Mouse (Mus musculus) spleen, adult 18-20 months (tissue): Measurements from ENCODE around the gene 0610040J01Rik.
A peak's percentile ranks its signal among the peaks of the same experiment; 100 is the strongest.
"Not testable (repeated sequence)": the region's sequence is repeated elsewhere in the genome, so short reads cannot be mapped to it uniquely, and the experiment has no call there.

Experiments
- DNase-seq, 2 experiments: peaks; one replicate each; pipeline ENCODE4 v3.0.0; 2022; ENCODE audit warnings: mixed read lengths in 2 of 2

0610040J01Rik gene

DNA sequence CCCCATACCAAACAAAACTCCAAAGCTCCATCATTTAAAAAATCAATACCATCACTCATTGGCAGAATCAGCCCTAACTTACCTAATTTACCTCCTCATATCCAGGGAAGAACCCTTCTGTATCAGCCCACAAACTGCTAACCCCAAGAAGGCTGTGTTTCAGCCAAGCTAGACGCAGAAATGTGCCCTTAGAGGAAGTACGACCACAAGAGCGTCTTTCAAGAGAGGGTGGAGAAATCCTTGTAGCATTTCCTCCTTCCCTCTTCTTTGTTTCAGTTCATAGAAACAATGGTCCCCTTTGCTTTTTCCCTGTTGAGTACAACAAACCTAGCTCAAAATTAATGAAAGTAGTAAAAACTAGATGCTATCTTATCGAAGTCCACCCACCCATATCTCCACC, 18.9 kb downstream of the 0610040J01Rik start:
- DNase-seq: peak in 1 of 2 experiments; percentile 8

GRCm38 (mm10) chr5:63833955-63834354, 21.8 kb downstream of the 0610040J01Rik start:
- DNase-seq: no peak

GRCm38 (mm10) chr5:63834435-63834834, 22.3 kb downstream of the 0610040J01Rik start:
- DNase-seq: no peak

- DNase-seq: peak in 1 of 2 experiments; percentile 23
Observed at GRCm38 (mm10) chr5:63837115-63837514, 25.0 kb downstream of the 0610040J01Rik start.

GRCm38 (mm10) chr5:63837851-63838250, 25.7 kb downstream of the 0610040J01Rik start:
- DNase-seq: no peak

GRCm38 (mm10) chr5:63839801-63840416, 27.7 kb downstream of the 0610040J01Rik start:
- DNase-seq: no peak

DNA sequence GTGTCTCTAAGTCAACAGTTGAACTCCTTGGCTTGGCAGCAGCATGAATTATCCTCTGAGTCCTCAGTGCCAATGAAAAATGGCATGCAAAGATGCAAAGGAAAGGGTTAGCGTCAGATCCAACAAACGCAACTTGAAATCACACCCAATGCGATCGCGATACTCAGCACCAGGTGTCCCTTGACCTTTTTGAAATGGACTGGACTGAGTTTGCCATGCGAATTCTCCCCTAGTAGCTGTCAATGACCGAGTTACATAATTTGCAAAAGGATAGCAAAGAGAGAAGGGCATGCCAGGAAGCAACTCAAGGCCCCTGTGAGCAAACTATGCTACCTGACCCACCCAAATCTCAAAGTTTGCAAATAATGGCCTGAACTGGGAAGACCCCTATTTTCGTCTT, 34.9 kb downstream of the 0610040J01Rik start:
- no peak for DNase-seq

DNA sequence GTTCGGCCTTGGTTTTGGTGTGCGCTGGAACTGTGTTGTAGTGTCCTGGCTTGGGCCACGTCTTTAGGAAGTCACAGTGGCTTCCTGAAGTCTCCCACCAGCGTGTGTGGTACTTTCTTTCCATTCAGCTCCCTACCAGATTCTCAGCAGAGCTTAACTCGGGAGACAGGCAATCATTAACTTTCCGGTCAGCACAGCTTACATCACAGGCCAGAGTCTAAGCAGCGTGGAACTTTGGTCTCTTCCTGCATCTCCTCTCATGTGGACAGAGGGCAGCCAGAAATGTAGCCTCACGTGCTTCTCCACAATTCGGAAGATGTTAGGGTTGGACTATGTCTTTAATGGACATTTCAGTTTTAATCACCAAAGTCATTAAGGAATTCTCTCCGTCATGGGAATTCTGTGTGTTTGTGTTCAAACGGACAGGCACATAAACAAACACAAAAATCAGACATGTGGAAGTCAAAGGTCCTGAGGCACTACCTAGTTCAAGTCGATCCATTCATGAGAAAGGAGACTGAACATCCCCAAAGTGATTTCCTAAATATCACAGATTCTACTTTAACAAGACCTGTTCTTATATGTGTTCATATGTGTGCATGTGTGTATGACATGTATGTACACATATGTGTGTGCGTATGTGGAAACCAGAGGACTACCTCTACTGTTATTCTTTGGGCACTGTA, 35.5 kb downstream of the 0610040J01Rik start:
- no peak for DNase-seq

DNA sequence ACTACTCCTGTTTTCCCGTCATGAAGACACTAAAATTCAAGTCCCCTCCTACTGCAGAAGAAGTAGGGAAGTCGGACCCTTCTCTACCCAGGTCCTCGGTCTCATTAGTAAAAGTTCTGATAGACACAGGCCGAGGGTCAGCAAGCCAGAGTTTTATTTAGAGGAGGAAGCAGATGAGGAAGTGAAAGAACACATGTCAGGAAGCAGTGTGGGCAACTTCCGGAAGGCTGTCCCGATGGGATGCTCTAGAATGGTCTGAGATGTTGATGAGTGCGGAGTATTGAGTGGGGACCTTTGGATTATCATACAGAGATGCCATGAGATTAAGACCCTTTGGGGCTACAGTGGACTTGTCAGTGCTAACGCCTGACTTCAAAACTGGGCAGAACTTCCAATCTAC, 46.7 kb downstream of the 0610040J01Rik start:
- DNase-seq: peak in 1 of 2 experiments; percentile 12

- no peak for DNase-seq
Observed at GRCm38 (mm10) chr5:63867421-63867820, 55.3 kb downstream of the 0610040J01Rik start.

DNA sequence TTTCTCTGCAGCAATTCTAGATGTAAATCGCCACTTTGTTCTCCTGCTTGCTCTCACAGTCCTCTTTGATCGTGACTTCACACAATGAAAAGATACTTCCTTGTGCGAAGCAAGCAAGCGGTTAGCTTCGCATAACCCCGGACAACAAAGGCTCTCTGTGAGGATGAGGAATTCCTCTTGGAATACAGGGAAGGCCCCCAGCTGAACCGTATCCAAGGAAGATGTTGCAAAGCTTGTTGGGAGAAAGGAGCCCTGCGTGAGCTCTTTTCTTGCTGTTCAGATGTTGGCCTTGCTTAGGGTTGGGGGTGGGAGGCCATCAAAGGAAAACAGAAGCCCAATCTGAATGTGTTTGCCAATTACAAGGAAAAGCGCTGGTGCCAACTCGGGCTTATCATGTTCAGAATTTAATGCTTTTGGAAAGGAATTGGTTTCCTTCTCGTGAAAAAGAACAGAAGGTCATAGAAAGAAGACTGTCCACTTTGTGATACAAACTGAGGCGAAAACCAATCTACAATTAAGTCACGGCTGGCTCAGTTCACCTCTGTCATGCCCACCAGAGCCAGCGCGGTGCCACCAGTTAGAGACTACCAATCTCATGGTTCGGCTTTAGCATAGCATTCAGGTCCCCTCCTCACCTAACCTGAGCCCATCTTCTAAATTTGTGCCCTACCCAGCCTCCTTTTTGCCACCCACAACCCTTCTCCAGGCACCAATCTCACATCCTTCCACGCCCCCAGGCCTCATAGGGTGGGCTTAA, 60.2 kb downstream of the 0610040J01Rik start:
- no peak for DNase-seq

GRCm38 (mm10) chr5:63874880-63875279, 62.7 kb downstream of the 0610040J01Rik start:
- no peak for DNase-seq

- DNase-seq: no peak
Observed at GRCm38 (mm10) chr5:63876081-63876480, 63.9 kb downstream of the 0610040J01Rik start.

- DNase-seq: no peak
Observed at GRCm38 (mm10) chr5:63879026-63879425, 66.9 kb downstream of the 0610040J01Rik start.

DNA sequence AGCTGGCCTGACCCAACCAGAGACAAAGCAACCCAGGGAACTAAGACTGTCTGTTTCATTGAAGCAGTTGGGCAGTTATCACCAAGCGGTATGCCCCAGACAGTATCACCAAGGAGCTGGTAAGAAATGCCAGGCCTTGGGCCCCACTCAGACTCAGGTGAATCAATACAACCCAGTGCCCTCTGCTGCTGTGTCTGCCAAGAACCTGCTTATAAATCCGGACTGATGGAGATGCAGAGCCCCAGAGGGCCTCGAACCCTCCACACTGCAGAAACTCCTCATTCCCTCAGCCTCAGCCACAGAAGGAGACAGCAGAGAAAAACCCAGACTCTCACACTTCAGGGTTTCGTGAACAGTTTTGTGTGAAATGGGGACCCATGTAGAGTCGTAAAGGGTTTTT, 74.1 kb downstream of the 0610040J01Rik start:
- DNase-seq: no peak

GRCm38 (mm10) chr5:63886709-63887108, 74.5 kb downstream of the 0610040J01Rik start:
- peak in 1 of 2 experiments; percentile 9 for DNase-seq

- no peak for DNase-seq
Observed at GRCm38 (mm10) chr5:63887111-63887510, 74.9 kb downstream of the 0610040J01Rik start.

DNA sequence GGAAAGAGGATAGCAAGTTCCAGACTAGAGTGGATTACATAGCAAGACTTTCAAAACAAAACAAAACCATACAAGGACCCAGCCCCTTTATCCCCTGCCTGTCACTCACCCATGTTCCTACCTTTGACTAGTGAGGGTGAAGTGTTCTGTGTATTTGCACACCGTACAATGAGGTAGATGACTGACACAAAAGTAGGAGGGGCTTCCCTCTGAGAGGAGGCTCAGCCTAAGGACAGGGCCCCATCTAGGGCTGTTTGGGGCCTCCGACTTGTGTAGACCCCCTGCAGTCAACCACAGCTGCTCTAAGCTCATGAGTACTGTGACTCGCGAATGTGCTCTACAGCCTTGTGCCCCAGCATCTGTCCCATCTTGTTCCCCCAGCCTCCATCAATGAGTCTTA, 79.1 kb downstream of the 0610040J01Rik start:
- DNase-seq: no peak

GRCm38 (mm10) chr5:63891912-63892311, 79.7 kb downstream of the 0610040J01Rik start:
- DNase-seq: no peak

DNA sequence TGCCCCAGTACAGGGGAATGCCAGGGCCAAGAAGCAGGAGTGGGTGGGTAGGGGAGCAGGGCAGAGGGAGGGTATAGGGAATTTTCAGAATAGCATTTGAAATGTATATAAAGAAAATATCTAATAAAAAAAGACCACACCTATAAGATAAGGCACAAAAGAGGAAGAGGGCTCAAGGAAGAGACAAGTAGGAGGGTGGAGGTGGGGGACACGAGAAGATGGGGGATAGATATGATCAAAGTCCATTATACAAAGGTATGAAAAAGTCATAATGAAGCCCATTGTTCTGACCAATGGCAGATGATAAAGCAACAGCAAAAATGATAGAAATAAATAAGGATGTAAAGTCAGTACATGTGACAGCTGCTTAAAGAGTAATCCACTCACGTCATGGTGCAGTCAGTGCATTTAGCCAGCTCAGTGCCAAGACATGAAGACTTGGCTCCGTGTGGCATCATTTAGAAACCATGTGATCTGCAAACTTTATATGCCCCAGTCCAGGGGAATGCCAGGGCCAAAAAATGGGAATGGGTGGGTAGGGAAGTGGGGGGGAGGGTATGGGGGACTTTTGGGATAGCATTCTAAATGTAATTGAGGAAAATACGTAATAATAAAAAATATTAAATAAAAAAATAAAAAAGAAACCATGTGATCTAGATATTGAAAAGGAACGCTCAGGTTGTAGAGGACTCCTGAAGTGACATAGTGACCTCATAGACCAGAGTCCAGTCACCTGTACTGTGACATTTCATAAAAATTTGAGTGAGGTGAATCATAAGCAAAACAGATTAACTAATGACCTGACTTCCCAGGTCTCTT, 85.0 kb downstream of the 0610040J01Rik start:
- DNase-seq: not testable (repeated sequence)

DNA sequence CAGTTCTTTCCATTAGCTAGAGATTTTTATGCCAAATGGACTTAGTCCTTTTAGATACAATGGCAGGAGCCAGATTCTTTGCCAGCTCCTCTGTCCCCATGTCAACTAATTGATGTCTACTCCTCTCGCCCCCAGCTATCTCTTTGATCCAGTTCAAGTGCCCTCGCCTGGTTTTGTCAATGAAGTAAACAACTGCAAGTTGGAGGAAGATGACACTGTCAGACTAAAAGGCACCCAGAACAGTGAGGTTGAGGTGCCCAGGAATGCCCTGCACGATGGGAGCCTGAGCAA, 85.6 kb downstream of the 0610040J01Rik start:
- DNase-seq: no peak

DNA sequence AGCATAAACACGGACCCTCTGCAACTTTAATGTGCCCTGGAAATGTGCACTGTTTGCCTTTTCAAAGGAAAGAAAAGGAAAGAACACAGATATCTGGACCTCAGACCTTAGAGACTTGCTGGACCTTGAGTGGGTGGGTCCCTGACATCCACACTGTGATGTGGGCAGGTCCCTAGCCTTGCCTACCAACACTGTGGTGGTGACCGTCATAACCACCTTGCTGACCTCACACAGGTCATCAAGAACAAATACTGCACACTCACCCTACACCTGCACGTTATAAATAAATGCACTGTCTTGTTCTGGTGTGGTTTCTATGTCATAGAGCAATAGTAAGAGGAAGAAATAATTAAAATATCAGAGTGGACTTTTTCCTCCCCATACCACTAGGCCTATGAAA, 91.2 kb downstream of the 0610040J01Rik start:
- DNase-seq: no peak
